Mouse (Mus musculus) CH12F3 (cell line): ENCODE results near the gene Nutf2.
"Not testable (repeated sequence)": the region's sequence is repeated elsewhere in the genome, so short reads cannot be mapped to it uniquely, and the experiment has no call there.

ENCODE experiments used
- in situ Hi-C: fragments of 300-500 bp; cut with MboI; formaldehyde crosslinking; loops from 2 replicates; pipeline ENCODE4 v1.14.3; 2020; ENCODE audit warnings: low sequenced_read_pairs

Gene Nutf2

GRCm38 (mm10) chr8:105860143-105860981, at the start of gene Nutf2:
Gene Nutf2 (plus strand): TSS chr8:105860580.
- in situ Hi-C loops: no loop called here

DNA sequence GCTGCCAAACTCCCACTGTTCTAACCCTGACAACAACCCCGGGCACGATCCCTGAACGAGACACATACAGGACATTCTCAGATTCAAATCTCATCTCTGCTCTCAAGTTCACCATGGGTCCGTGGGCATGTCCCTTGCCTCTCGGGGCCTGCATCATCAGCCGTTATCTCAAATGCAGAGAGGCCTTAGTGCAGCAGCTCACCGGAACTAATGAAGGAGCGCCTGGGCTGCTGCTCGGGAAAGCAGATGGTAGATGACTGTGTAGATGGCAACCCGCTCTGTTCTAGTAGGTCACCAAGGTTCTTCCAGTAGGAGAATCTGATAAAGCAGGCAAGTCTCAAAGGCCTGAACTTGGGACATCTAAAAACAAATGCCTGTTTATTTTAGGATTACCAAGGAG, 49.3 kb upstream of the Nutf2 start:
- in situ Hi-C loops: no loop called here

GRCm38 (mm10) chr8:105811543-105811942, 48.8 kb upstream of the Nutf2 start:
- in situ Hi-C loops: no loop called here

- in situ Hi-C loops: no loop called here
Measured at GRCm38 (mm10) chr8:105812511-105812910, 47.9 kb upstream of the Nutf2 start.

DNA sequence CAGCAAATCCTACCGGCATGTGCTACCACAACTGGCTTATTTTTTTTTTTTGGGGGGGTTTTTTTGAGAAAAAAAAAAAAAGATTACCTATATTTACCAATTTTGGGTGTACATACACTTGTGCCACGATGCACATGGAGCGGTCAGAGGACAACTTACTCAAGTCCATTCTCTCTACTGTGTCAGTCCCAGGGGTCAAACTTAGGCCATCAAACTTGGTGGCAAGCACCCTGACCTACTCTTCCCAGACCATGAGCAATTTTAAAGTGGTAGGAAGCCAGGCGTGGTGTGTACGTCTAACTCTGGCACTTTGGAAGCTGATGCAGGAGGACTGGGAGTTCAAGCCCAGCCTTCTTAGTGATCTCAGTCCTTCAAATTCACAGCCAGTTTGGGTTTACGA, 47.1 kb upstream of the Nutf2 start:
- in situ Hi-C loops: no loop called here

DNA sequence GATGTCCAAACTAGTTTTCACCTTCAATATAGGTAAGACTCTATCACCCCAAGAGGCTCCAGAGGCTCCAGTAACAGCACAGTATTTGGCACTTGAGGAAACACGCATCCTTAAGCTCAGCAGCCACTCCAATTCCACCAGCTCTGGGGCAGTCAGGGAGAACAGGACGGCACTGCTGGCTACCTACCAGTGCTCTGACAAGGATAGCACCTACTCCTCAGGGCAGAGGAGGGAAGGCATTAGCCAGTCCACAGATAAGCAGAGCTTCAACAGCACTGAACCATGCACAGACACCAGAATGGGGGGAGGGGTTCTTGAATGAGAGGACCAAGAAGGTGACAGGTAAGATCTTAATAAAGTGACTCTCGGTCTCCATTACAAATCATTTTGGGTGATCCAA, 40.7 kb upstream of the Nutf2 start:
- in situ Hi-C loops: no loop called here

GRCm38 (mm10) chr8:105820925-105821324, 39.5 kb upstream of the Nutf2 start:
- in situ Hi-C loops: no loop called here

DNA sequence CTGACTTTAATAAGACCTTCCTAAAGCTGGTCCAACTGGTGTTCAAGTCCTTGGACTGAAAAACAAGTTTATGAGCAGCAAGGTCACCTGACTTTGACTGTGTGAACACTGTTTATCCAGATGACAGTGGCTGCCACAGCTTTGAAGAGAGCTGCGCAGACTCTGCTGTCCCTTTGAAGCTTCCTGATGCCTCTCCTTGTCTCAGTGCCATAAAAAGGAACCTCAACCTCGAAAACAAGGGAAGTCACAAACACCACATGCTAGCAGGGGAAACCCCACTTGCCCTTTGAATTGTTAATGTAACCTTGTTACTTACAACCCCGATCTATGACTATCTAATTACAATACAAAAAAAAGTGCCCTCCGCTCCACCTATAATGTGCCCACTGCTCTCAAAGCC, 34.9 kb upstream of the Nutf2 start:
- in situ Hi-C loops: no loop called here

DNA sequence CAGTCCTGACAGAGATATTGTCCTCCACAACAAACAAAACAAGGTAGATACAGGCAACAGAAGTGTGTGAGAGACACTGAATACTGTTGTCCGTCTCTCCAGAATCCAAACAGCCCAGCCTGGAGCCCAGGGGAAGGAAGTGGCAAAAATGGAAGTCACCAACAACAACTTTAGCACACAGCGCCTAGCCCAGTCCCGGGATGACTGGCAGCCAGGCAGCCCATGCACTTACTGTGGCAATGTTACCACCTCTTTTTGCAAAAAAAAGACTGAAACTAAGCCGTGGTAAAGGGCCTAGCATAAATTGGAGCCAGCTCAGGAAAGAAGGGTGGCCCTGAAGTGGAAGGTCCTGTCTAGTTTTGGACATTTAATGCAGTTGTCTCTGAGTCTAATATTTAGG, 34.0 kb upstream of the Nutf2 start:
- in situ Hi-C loops: no loop called here

GRCm38 (mm10) chr8:105826861-105827848, 33.2 kb upstream of the Nutf2 start, which contains the start of the genes Ranbp10 and Tsnaxip1:
Gene Ranbp10 (minus strand): TSS chr8:105827350.
Gene Tsnaxip1 (plus strand): TSS chr8:105827731.
- in situ Hi-C loops: no loop called here

DNA sequence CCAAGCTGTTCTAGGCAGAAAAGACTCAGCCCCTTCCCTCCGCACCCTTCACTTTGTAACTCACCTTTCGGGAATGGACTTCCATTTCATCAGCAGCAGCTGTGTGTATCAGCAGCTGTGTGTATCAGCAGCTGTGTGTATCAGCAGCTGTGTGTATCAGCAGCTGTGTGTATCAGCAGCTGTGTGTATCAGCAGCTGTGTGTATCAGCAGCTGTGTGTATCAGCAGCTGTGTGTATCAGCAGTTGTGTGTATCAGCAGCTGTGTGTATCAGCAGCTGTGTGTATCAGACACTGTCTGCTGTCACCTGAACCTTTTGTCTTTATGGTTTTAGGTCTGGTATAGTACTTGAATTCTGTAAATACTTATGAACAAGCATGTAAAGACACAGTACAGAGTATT, 26.6 kb upstream of the Nutf2 start:
- in situ Hi-C loops: not testable (repeated sequence)

DNA sequence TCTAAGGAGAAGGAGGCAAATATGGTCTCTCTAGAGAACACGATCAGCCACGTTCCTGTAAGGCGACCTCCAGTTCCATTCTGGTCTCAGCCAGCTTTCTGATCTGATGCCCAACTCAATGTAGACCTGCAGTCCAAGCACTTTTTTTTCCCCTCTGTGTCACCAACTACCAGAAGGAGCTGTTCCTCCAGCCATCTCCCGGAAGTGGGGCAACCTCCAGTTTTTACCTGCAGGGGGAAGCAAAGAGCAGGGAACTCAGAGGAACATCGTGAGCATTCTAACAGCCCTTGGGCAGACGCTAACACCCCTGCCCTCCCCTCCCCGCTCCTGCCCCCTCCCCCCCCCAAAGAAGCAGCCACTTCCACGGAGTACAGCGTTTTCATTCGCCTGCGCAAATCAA, 25.1 kb upstream of the Nutf2 start:
- in situ Hi-C loops: no loop called here

- in situ Hi-C loops: no loop called here
Measured at GRCm38 (mm10) chr8:105836991-105837390, 23.4 kb upstream of the Nutf2 start.

DNA sequence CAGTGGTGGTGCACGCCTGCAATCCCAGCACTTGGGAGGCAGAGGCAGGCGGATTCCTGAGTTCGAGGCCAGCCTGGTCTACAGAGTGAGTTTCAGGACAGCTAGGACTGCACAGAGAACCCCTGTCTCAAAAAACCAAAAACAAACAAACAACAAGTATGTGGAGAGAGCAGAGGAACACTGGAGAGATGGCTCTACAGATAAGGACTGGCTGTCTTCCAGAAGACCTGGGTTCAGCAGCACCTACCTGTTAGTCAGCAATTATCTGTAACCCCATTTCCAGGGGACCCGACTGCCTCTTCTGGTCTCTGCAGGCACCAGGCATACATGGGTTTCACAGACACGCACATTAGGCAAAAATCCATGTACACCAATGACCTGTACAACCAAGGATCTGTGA, 21.2 kb upstream of the Nutf2 start:
- in situ Hi-C loops: no loop called here

- in situ Hi-C loops: no loop called here
Measured at GRCm38 (mm10) chr8:105846678-105847077, 13.7 kb upstream of the Nutf2 start.

- in situ Hi-C loops: no loop called here
Measured at GRCm38 (mm10) chr8:105850014-105850413, 10.4 kb upstream of the Nutf2 start.

GRCm38 (mm10) chr8:105850611-105851010, 9.8 kb upstream of the Nutf2 start:
- in situ Hi-C loops: no loop called here

- in situ Hi-C loops: no loop called here
Measured at GRCm38 (mm10) chr8:105851651-105852143, 8.7 kb upstream of the Nutf2 start.

GRCm38 (mm10) chr8:105852146-105852729, 8.1 kb upstream of the Nutf2 start:
- in situ Hi-C loops: no loop called here

GRCm38 (mm10) chr8:105853178-105853577, 7.2 kb upstream of the Nutf2 start, which contains the start of gene Cenpt:
Gene Cenpt (minus strand): TSS chr8:105853278.
- in situ Hi-C loops: no loop called here

DNA sequence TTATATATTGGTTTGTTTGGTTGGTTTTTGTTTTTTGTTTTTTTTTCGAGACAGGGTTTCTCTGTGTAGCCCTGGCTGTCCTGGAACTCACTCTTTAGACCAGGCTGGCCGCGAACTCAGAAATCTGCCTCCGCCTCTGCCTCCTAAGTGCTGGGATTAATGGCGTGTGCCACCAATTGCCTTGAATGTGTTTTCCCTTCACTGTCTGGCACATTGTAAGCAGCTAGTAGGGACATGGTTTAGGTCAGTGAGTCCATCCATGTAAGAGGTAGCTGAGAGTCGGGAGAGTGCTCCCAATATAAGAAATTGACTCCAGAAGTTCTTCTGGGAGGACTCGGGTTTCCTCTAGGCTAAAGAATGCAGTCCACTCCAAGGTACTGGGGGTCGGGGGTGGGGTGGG, 6.1 kb upstream of the Nutf2 start:
- in situ Hi-C loops: no loop called here
